Mouse (Mus musculus) left cerebral cortex, postnatal 10 days (tissue): Measurements from ENCODE around the gene Mcfd2. TPM values are rescaled to one million over a fixed set of nuclear protein-coding genes. Genes with fewer than 3 reads are reported as not detected.

Experiments
- DNase-seq, 2 experiments: peaks; one replicate each; pipeline ENCODE4 v3.0.0; 2021 to 2022; ENCODE audit warnings: low spot score in 2 of 2, mixed read lengths in 1 of 2; ENCODE audit errors: extremely low spot score in 1 of 2
- intact Hi-C: fragments of 180-260 bp; cut with DNase I; formaldehyde crosslinking; loops from one replicate; pipeline ENCODE4 v1.15.1; 2025
- total RNA-seq, 2 experiments: library from RNA; stranded (reverse); gene quantifications; 2 replicates each; pipeline ENCODE4 v1.2.3; 2021

Gene Mcfd2
- total RNA-seq, 2 experiments from 2014 or later, result 31.6 to 33.5 TPM

- intact Hi-C loops, result no loop called here
- no peak for DNase-seq
These were observed 2.3 kb downstream of the Mcfd2 start for GRCm38 (mm10) chr17:87263401-87263800.

- intact Hi-C loops, result no loop called here
- no peak for DNase-seq
These were observed 10.1 kb downstream of the Mcfd2 start for GRCm38 (mm10) chr17:87255672-87256071.

- no peak for DNase-seq
- intact Hi-C loops, result no loop called here
These were observed 11.4 kb downstream of the Mcfd2 start for GRCm38 (mm10) chr17:87254384-87254783.

- intact Hi-C loops, result loop anchor here (10.0 kb wide), 2 partner anchors 141 to 761 kb away; partner anchors contain the start of gene Socs5
These were observed 19.6 kb downstream of the Mcfd2 start for GRCm38 (mm10) chr17:87246103-87246502.

GRCm38 (mm10) chr17:87237826-87238225, 27.9 kb downstream of the Mcfd2 start:
- intact Hi-C loops, result no loop called here
- no peak for DNase-seq

More at GRCm38 (mm10) chr17:87246103-87246502, 19.6 kb downstream of the Mcfd2 start:
- DNase-seq, result no peak

GRCm38 (mm10) chr17:87236725-87237650, 28.7 kb downstream of the Mcfd2 start:
- DNase-seq, result no peak
- intact Hi-C loops, result no loop called here

- DNase-seq, result no peak
- intact Hi-C loops, result no loop called here
These were observed 30.7 kb downstream of the Mcfd2 start for GRCm38 (mm10) chr17:87235019-87235418.

GRCm38 (mm10) chr17:87227878-87228277, 37.9 kb downstream of the Mcfd2 start:
- intact Hi-C loops, result no loop called here
- DNase-seq, result no peak

- no peak for DNase-seq
- intact Hi-C loops, result no loop called here
These were observed 39.6 kb downstream of the Mcfd2 start for GRCm38 (mm10) chr17:87226079-87226640.

- DNase-seq, result no peak
- intact Hi-C loops, result no loop called here
These were observed 40.4 kb downstream of the Mcfd2 start for GRCm38 (mm10) chr17:87225384-87225783.

GRCm38 (mm10) chr17:87224461-87224860, 41.3 kb downstream of the Mcfd2 start:
- intact Hi-C loops, result no loop called here
- DNase-seq, result no peak

- no peak for DNase-seq
- intact Hi-C loops, result no loop called here
These were observed 46.3 kb downstream of the Mcfd2 start for GRCm38 (mm10) chr17:87219456-87219855.

- no peak for DNase-seq
- intact Hi-C loops, result no loop called here
These were observed 51.2 kb downstream of the Mcfd2 start for GRCm38 (mm10) chr17:87214523-87214922.

GRCm38 (mm10) chr17:87210525-87210924, 55.2 kb downstream of the Mcfd2 start:
- no peak for DNase-seq
- intact Hi-C loops, result no loop called here

GRCm38 (mm10) chr17:87206885-87207284, 58.9 kb downstream of the Mcfd2 start:
- DNase-seq, result no peak
- intact Hi-C loops, result no loop called here

Other genes starting within 250 kb of the Mcfd2 start
- 10 to 100 TPM; 16.2 to 19.2 TPM for gene Pigf, start 240.5 kb downstream of the Mcfd2 start, total RNA-seq
- gene Cript, start 240.4 kb downstream of the Mcfd2 start, total RNA-seq, result 10 to 100 TPM; 64.9 to 70.9 TPM
- gene Socs5, start 158.3 kb downstream of the Mcfd2 start, total RNA-seq, result 10 to 100 TPM; 59.2 to 59.8 TPM
- 10 to 100 TPM in 1 of 2 experiments, 1 to 10 TPM in 1; 6.7 to 10.8 TPM for gene Ttc7, start 17.0 kb upstream of the Mcfd2 start, total RNA-seq
- gene Stpg4, start 161.8 kb upstream of the Mcfd2 start, total RNA-seq, result under 1 TPM in 1 of 2 experiments, not detected in 1; 0.56 TPM
- 1,000 to 10,000 TPM; 2,409 to 2,430 TPM for gene Calm2, start 181.0 kb upstream of the Mcfd2 start, total RNA-seq